Mouse (Mus musculus): ENCODE results near the gene Dnph1. TPM values are rescaled to one million over a fixed set of nuclear protein-coding genes. Genes with fewer than 3 reads are reported as not detected.
"Not testable (repeated sequence)": the region's sequence is repeated elsewhere in the genome, so short reads cannot be mapped to it uniquely, and the experiment has no call there.

Dnph1 gene
- polyA plus RNA-seq, 1 experiment: 68.0 TPM

DNA sequence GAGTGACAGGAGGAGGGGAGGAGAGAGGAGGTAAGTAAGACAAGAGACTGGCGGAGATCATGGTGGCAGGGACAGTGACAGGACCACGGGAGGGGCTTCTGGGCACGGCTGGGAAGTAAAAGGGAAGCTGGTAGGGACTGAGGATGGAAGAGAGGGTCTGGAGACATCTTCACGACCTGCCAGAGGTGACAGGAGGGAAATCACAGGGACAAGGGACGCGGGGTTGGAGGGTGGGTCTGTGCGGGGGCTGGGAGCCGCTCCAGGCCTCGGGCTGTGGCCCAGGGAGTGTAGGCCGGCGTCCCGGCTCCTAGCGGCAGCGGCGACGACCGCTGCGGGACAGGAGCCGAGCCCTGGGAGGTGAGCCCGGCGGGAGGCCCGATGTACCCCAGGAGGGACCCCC is 9.5 kb upstream of the Dnph1 start:
- H3ac ChIP-seq (ENCODE audit: control insufficient read depth, insufficient read length, low read depth): no peak overlapping the region
- H3K4me3 ChIP-seq (ENCODE audit: insufficient read depth, poor library complexity, severe bottlenecking): no peak overlapping the region
- no peak for TF ChIP-seq MYOG (IDR thresholded peaks at IDR 0.05; ENCODE audit: control insufficient read depth, extremely low read depth, insufficient read length)
- no peak for TF ChIP-seq FOSL1 (IDR thresholded peaks at IDR 0.05; ENCODE audit: insufficient read depth, low read length, poor library complexity, severe bottlenecking)
- TF ChIP-seq CEBPB (IDR thresholded peaks at IDR 0.05; ENCODE audit: low read depth): no peak
- no peaks in the 10 kb centered on the region for H3K79me3 ChIP-seq (ENCODE audit: low read depth)
- peaks cover 68% of the 10 kb centered on the region for H3K27me3 ChIP-seq (ENCODE audit: control insufficient read depth, insufficient read depth, insufficient read length)
- H3K36me3 ChIP-seq (ENCODE audit: control insufficient read depth, insufficient read depth): no peaks in the 10 kb centered on the region
- no peaks in the 10 kb centered on the region for H3K79me2 ChIP-seq (ENCODE audit: control insufficient read depth, insufficient read depth)

DNA sequence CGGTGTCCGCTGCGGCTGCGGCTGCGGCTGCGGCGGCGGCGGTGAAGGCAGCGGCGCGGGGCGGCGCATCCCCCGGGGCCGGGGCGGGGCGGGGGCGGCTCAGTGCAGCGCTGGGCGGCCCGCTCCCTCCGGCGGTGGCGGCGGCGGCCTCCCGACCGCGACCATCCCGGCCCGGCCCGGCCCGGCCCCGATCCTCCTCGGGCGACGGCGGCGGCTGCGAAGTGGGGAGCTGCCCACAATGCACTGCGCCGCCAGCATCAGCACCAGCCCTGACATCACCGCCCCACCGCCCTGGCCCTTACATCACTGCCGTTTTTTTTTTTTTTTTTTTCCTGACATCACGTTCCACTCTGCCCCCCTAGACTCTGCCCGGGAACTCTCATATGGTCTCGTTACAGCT is 9.1 kb upstream of the Dnph1 start, which contains the start of gene Ttbk1:
Gene Ttbk1 (minus strand): TSS at position 245 of the 400 bp plus-strand sequence.
- Histone ChIP-seq H3K36me3 (ENCODE audit: control insufficient read depth, insufficient read depth) (no peaks in the 10 kb centered on the region), H3K79me2 (ENCODE audit: control insufficient read depth, insufficient read depth) (no peaks in the 10 kb centered on the region), H3ac (ENCODE audit: control insufficient read depth, insufficient read length, low read depth) (no peak within 1 kb of the TSS), H3K27me3 (ENCODE audit: control insufficient read depth, insufficient read depth, insufficient read length) (peaks cover 67% of the 10 kb centered on the region), H3K79me3 (ENCODE audit: low read depth) (no peaks in the 10 kb centered on the region), H3K4me3 (ENCODE audit: insufficient read depth, poor library complexity, severe bottlenecking) (no peak within 1 kb of the TSS)
- TF ChIP-seq USF1 (IDR thresholded peaks at IDR 0.05; ENCODE audit: low read depth) (no peak), MYOD1 (IDR thresholded peaks at IDR 0.05; ENCODE audit: control insufficient read depth, insufficient read length, low read depth) (no peak), CTCF (IDR thresholded peaks at IDR 0.05; ENCODE audit: control insufficient read depth, insufficient read depth, insufficient read length) (no peak), FOSL1 (IDR thresholded peaks at IDR 0.05; ENCODE audit: insufficient read depth, low read length, poor library complexity, severe bottlenecking) (no peak), CEBPB (IDR thresholded peaks at IDR 0.05; ENCODE audit: low read depth) (no peak), MAX (IDR thresholded peaks at IDR 0.05) (no peak), MYOG (IDR thresholded peaks at IDR 0.05; ENCODE audit: control insufficient read depth, extremely low read depth, insufficient read length) (no peak)

DNA sequence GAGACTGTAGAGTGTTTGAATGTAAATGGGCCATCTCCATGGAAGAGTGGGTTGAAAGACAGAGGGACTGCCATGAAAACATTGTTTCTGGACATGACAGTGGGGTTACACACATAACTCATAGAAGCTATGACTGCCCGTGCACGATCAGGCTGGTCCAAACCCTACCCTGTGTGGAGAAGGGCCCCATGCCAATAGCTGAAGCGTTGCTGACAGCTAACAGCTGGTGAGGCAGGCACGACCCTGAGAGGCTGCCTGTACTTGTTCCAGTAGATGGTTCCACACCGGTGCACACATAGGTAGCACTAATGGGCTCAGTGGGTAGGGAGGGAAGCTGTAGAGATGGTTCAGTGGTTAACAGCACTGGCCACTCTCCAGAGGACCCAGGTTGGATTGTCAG is 1.0 kb upstream of the Dnph1 start:
- no peak overlapping the region for H3ac ChIP-seq (ENCODE audit: control insufficient read depth, insufficient read length, low read depth)
- TF ChIP-seq USF1 (IDR thresholded peaks at IDR 0.05; ENCODE audit: low read depth): no peak
- no peak for TF ChIP-seq FOSL1 (IDR thresholded peaks at IDR 0.05; ENCODE audit: insufficient read depth, low read length, poor library complexity, severe bottlenecking)
- no peak for TF ChIP-seq MYOD1 (IDR thresholded peaks at IDR 0.05; ENCODE audit: control insufficient read depth, insufficient read length, low read depth)
- no peak for TF ChIP-seq MAX (IDR thresholded peaks at IDR 0.05)
- no peak for TF ChIP-seq CEBPB (IDR thresholded peaks at IDR 0.05; ENCODE audit: low read depth)
- TF ChIP-seq CTCF (IDR thresholded peaks at IDR 0.05; ENCODE audit: control insufficient read depth, insufficient read depth, insufficient read length): no peak
- TF ChIP-seq MYOG (IDR thresholded peaks at IDR 0.05; ENCODE audit: control insufficient read depth, extremely low read depth, insufficient read length): no peak
- H3K79me3 ChIP-seq (ENCODE audit: low read depth): no peaks in the 10 kb centered on the region
- peaks cover 7% of the 10 kb centered on the region for H3K79me2 ChIP-seq (ENCODE audit: control insufficient read depth, insufficient read depth)
- no peak overlapping the region for H3K4me3 ChIP-seq (ENCODE audit: insufficient read depth, poor library complexity, severe bottlenecking)
- H3K27me3 ChIP-seq (ENCODE audit: control insufficient read depth, insufficient read depth, insufficient read length): peaks cover 27% of the 10 kb centered on the region
- H3K36me3 ChIP-seq (ENCODE audit: control insufficient read depth, insufficient read depth): peaks cover 13% of the 10 kb centered on the region

DNA sequence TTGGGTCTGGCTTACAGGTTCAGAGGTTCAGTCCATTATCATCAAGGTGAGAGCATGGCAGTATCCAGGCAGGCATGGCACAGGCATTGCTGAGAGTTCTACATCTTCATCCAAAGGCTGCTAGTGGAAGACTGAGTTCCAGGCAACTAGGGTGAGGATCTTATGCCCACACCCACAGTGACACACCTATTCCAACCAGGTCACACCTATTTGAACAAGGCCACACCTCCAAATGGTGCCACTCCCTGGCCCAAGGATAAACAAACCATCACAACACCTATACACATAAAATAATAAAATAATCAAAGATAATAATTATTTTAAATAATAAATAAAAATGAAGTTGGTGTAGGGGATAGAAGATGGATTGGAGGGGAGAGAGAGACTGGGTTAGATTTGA is 430 bp upstream of the Dnph1 start:
- peaks cover 13% of the 10 kb centered on the region for H3K36me3 ChIP-seq (ENCODE audit: control insufficient read depth, insufficient read depth)
- H3ac ChIP-seq (ENCODE audit: control insufficient read depth, insufficient read length, low read depth); H3K79me2 ChIP-seq (ENCODE audit: control insufficient read depth, insufficient read depth); H3K79me3 ChIP-seq (ENCODE audit: low read depth); H3K4me3 ChIP-seq (ENCODE audit: insufficient read depth, poor library complexity, severe bottlenecking): not testable (repeated sequence)
- H3K27me3 ChIP-seq (ENCODE audit: control insufficient read depth, insufficient read depth, insufficient read length): peaks cover 27% of the 10 kb centered on the region

DNA sequence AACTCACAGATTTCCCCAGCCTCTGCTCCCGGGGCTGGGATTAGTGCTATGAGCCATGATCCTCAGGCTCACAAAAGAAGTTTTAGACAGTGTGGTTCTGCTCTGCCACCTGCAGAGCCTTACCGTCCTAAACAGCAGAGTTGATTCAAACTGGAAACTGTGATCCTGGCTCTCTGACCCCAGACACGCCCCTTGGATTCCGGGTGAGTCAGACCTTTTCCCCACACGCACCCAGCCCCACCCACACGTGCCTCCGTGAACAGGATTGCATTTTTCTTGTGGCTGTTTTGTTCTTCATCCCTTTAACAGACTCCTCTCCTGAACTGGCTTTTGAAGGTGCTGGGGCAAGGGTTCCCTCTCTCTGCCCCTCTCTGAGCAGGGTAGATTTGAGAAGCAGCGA is 1.4 kb downstream of the Dnph1 start:
- TF ChIP-seq USF1 (IDR thresholded peaks at IDR 0.05; ENCODE audit: low read depth) (peak; percentile 45), CEBPB (IDR thresholded peaks at IDR 0.05; ENCODE audit: low read depth) (no peak), MAX (IDR thresholded peaks at IDR 0.05) (peak; percentile 90)
- Histone ChIP-seq H3K36me3 (ENCODE audit: control insufficient read depth, insufficient read depth) (peaks cover 13% of the 10 kb centered on the region), H3K4me3 (ENCODE audit: insufficient read depth, poor library complexity, severe bottlenecking) (peak overlapping the region; percentile 11), H3K79me3 (ENCODE audit: low read depth) (no peaks in the 10 kb centered on the region), H3ac (ENCODE audit: control insufficient read depth, insufficient read length, low read depth) (no peak overlapping the region), H3K27me3 (ENCODE audit: control insufficient read depth, insufficient read depth, insufficient read length) (peaks cover 20% of the 10 kb centered on the region), H3K79me2 (ENCODE audit: control insufficient read depth, insufficient read depth) (peaks cover 7% of the 10 kb centered on the region)

DNA sequence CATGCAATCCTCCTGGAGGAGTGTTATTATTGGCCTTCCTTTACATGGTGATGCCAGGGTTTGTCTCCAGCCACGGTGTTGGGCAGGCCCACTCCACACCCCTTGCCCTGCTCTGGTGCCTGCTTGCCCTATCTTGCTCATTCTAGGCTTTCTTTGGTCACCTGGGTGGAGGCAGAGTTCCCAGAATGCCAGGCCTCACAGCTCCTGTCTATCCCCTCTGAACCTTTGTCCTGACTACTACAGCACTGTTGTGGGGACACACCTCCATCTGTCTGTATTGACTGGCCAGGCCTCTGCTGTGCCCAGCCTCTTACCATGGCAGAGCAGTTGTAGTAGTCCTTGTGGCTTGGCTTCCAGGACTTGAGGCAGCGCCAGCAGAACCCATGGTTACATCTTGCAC is 6.3 kb downstream of the Dnph1 start:
- H3K79me2 ChIP-seq (ENCODE audit: control insufficient read depth, insufficient read depth): no peaks in the 10 kb centered on the region
- TF ChIP-seq MYOD1 (IDR thresholded peaks at IDR 0.05; ENCODE audit: control insufficient read depth, insufficient read length, low read depth): no peak
- no peak for TF ChIP-seq MAX (IDR thresholded peaks at IDR 0.05)
- TF ChIP-seq MYOG (IDR thresholded peaks at IDR 0.05; ENCODE audit: control insufficient read depth, extremely low read depth, insufficient read length): no peak
- TF ChIP-seq FOSL1 (IDR thresholded peaks at IDR 0.05; ENCODE audit: insufficient read depth, low read length, poor library complexity, severe bottlenecking): no peak
- no peak for TF ChIP-seq USF1 (IDR thresholded peaks at IDR 0.05; ENCODE audit: low read depth)
- no peak for TF ChIP-seq CEBPB (IDR thresholded peaks at IDR 0.05; ENCODE audit: low read depth)
- no peak for TF ChIP-seq CTCF (IDR thresholded peaks at IDR 0.05; ENCODE audit: control insufficient read depth, insufficient read depth, insufficient read length)
- peaks cover 13% of the 10 kb centered on the region for H3K36me3 ChIP-seq (ENCODE audit: control insufficient read depth, insufficient read depth)
- H3K79me3 ChIP-seq (ENCODE audit: low read depth): no peaks in the 10 kb centered on the region
- H3K27me3 ChIP-seq (ENCODE audit: control insufficient read depth, insufficient read depth, insufficient read length): no peaks in the 10 kb centered on the region
- H3K4me3 ChIP-seq (ENCODE audit: insufficient read depth, poor library complexity, severe bottlenecking): no peak overlapping the region
- no peak overlapping the region for H3ac ChIP-seq (ENCODE audit: control insufficient read depth, insufficient read length, low read depth)

Measured in C2C12 (cell line).